Mouse (Mus musculus): Measurements from ENCODE around the gene Fam222a.

- TF ChIP-seq CTCF (IDR thresholded peaks at IDR 0.05; ENCODE audit: low read depth): no peak
- TF ChIP-seq EP300 (optimal IDR thresholded peaks at IDR 0.05): no peak
Observed at GRCm38 (mm10) chr5:114636091-114636490, 68.3 kb downstream of the Fam222a start.
